Mouse (Mus musculus) liver, embryonic 13.5 days (tissue): ENCODE data around the gene Zfyve21. TPM values are rescaled to one million over a fixed set of nuclear protein-coding genes. Genes with fewer than 3 reads are reported as not detected.

ENCODE experiments used
- ATAC-seq: fragments of 200-750 bp; cut with Nextera tagmentation; 2 replicates; pipeline ENCODE4 v1.8.0; 2017; ENCODE audit warnings: low read depth, mild to moderate bottlenecking, moderate number of reproducible peaks, moderate library complexity
- DNase-seq: peaks from one replicate; pipeline ENCODE4 v3.0.0; 2022
- H3K27ac ChIP-seq: fragments of 300-500 bp; sonication (generic); 2 replicates; pipeline ENCODE4 v1.5.1; 2015; ENCODE audit warnings: moderate library complexity, mild to moderate bottlenecking, inconsistent platforms
- H3K27me3 ChIP-seq: fragments of 300-500 bp; sonication (generic); 2 replicates; pipeline ENCODE4 v1.6.1; 2015; ENCODE audit warnings: mild to moderate bottlenecking, inconsistent platforms
- H3K36me3 ChIP-seq: fragments of 300-500 bp; sonication (generic); 2 replicates; pipeline ENCODE4 v1.6.1; 2015; ENCODE audit warnings: mild to moderate bottlenecking, inconsistent platforms
- H3K4me1 ChIP-seq: fragments of 300-500 bp; sonication (generic); replicated peaks from 2 replicates; pipeline ENCODE4 v1.6.1; 2015; ENCODE audit warnings: inconsistent platforms
- H3K4me2 ChIP-seq: fragments of 300-500 bp; sonication (generic); 2 replicates; pipeline ENCODE4 v1.6.1; 2015; ENCODE audit warnings: inconsistent platforms, mild to moderate bottlenecking, moderate library complexity
- H3K4me3 ChIP-seq: fragments of 300-500 bp; sonication (generic); replicated peaks from 2 replicates; pipeline ENCODE4 v1.5.1; 2015; ENCODE audit warnings: mild to moderate bottlenecking, inconsistent platforms
- H3K9ac ChIP-seq: fragments of 300-500 bp; sonication (generic); 2 replicates; pipeline ENCODE4 v1.6.1; 2015; ENCODE audit warnings: mild to moderate bottlenecking, inconsistent platforms
- H3K9me3 ChIP-seq: fragments of 300-500 bp; sonication (generic); replicated peaks from 2 replicates; pipeline ENCODE4 v1.6.1; 2016; ENCODE audit warnings: inconsistent platforms
- whole genome bisulfite sequencing: fragments of 180-500 bp; shearing (Covaris S2); methylation state at CpG from one replicate; pipeline ENCODE4 v1.1.7; 2015; ENCODE audit not compliant: insufficient replicate concordance; 5-methylcytosine and 5-hydroxymethylcytosine counted together
- polyA plus RNA-seq: library from polyadenylated mRNA; unstranded; fragments of >200 nt; fragmentation: Nextera tagmentation; extraction: Ambion mirVana; gene quantifications from 2 replicates; pipeline ENCODE4 v1.2.1, GENCODE M21; 2015

Zfyve21 gene
- polyA plus RNA-seq, 1 experiment from 2014 or later, result 54.7 TPM

DNA sequence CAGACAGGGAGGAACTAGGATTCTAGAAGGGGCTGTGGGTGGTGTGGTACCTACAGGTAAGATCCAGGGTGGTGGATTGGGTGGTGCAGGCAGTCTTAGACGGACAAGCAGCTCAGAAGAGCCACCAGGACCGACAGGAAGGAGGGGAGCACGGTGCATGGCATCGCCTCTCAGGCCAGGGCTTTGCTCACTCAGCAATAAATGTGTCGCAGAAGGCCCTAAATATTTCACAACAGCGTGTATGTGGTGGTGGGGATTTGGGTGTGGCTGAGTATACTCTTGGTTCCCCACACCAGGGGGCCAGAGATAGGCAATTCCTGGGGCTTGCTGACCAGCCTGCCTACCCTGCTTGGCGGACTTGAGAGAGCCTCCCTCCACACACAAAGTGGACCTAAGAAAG, 6.7 kb downstream of the Zfyve21 start:
- 58% methylated on average over 7 of the region's 7 CpGs for WGBS

DNA sequence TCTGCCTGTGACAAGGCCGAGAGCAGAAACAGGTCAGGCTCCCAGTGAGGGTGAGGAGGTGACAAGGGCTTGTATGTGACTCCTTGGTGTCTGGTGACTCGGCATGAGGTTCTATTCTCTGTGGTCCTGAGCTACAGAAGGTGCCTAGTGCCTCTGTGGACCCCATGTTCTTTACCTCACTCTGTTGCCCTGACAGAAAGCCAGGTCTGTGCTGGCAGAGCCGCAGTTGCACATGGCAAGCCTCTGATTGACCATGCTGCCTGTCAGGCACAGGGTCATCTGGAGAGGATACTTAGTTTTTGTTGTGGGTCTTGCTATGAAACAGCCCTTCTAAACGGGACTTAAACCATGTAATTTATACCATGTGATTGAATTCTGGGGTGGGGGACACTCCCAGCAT, 8.0 kb downstream of the Zfyve21 start:
- H3K4me1 ChIP-seq, result peaks cover 53% of the 10 kb centered on the region
- peaks cover 77% of the 10 kb centered on the region for H3K36me3 ChIP-seq
- 75% methylated on average over 4 of the region's 4 CpGs for WGBS
- no peak for ATAC-seq
- no peak overlapping the region for H3K4me2 ChIP-seq
- H3K27me3 ChIP-seq, result no peaks in the 10 kb centered on the region
- no peak for DNase-seq
- no peak overlapping the region for H3K9ac ChIP-seq
- no peak overlapping the region for H3K27ac ChIP-seq
- H3K9me3 ChIP-seq, result no peaks in the 10 kb centered on the region
- H3K4me3 ChIP-seq, result no peak overlapping the region

More for the DNA sequence above, 6.7 kb downstream of the Zfyve21 start:
- Histone ChIP-seq H3K36me3 (peaks cover 65% of the 10 kb centered on the region), H3K27ac (no peak overlapping the region), H3K4me2 (no peak overlapping the region), H3K9ac (no peak overlapping the region), H3K9me3 (no peaks in the 10 kb centered on the region), H3K4me1 (peaks cover 65% of the 10 kb centered on the region), H3K4me3 (no peak overlapping the region), H3K27me3 (no peaks in the 10 kb centered on the region)
- ATAC-seq, result no peak
- no peak for DNase-seq

GRCm38 (mm10) chr12:111827556-111827955, 13.6 kb downstream of the Zfyve21 start:
- Histone ChIP-seq H3K4me1 (peaks cover 28% of the 10 kb centered on the region), H3K27me3 (no peaks in the 10 kb centered on the region), H3K9ac (no peak overlapping the region), H3K9me3 (no peaks in the 10 kb centered on the region), H3K27ac (no peak overlapping the region), H3K4me3 (no peak overlapping the region), H3K36me3 (peaks cover 96% of the 10 kb centered on the region), H3K4me2 (no peak overlapping the region)
- WGBS, result 91% methylated on average over 12 of the region's 12 CpGs
- ATAC-seq, result no peak
- DNase-seq, result no peak

DNA sequence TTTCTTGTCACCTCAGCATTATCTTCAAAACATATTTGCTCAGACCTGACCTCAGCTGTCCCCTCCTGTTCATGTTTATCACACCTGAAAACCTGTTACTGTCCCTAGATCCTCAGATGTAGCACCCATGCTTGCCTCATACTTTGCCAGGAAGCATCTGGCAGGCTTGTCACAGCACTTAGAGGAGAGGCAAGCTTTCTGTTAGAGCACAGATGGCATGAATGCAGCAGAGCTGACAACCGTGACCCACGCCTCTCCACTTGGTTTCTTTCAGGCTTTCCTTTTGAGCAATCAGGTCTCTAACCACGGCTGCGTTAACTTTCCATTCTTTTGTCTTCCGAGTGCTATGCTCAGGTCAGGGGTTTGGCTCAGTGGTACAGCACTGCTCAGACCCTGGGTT, 15.5 kb downstream of the Zfyve21 start:
- peaks cover 96% of the 10 kb centered on the region for H3K36me3 ChIP-seq
- no peak overlapping the region for H3K9ac ChIP-seq
- no peaks in the 10 kb centered on the region for H3K9me3 ChIP-seq
- DNase-seq, result no peak
- peak overlapping the region; percentile 18; the same call in 1 of the 2 replicates for H3K27ac ChIP-seq
- H3K4me3 ChIP-seq, result no peak overlapping the region
- no peak overlapping the region for H3K4me2 ChIP-seq
- peaks cover 45% of the 10 kb centered on the region for H3K4me1 ChIP-seq
- ATAC-seq, result no peak
- no peaks in the 10 kb centered on the region for H3K27me3 ChIP-seq
- WGBS, result 70% methylated on average over 5 of the region's 5 CpGs

- Histone ChIP-seq H3K4me1 (peaks cover 49% of the 10 kb centered on the region), H3K4me2 (no peak overlapping the region), H3K27me3 (no peaks in the 10 kb centered on the region), H3K4me3 (no peak overlapping the region), H3K36me3 (peaks cover 96% of the 10 kb centered on the region), H3K27ac (peak overlapping the region; percentile 18; the same call in 1 of the 2 replicates), H3K9ac (no peak overlapping the region), H3K9me3 (no peaks in the 10 kb centered on the region)
- ATAC-seq, result no peak
- 87% methylated on average over 9 of the region's 9 CpGs for WGBS
- DNase-seq, result no peak
Measured at GRCm38 (mm10) chr12:111829954-111830353, 16.0 kb downstream of the Zfyve21 start.

- no peaks in the 10 kb centered on the region for H3K27me3 ChIP-seq
- WGBS, result 40% methylated on average over 10 of the region's 10 CpGs
- H3K9ac ChIP-seq, result no peak overlapping the region
- ATAC-seq, result peak; percentile 35; the same call in 1 of the 2 replicates
- H3K4me1 ChIP-seq, result peaks cover 49% of the 10 kb centered on the region
- peak; percentile 40 for DNase-seq
- peaks cover 96% of the 10 kb centered on the region for H3K36me3 ChIP-seq
- no peak overlapping the region for H3K4me2 ChIP-seq
- no peak overlapping the region for H3K4me3 ChIP-seq
- H3K9me3 ChIP-seq, result no peaks in the 10 kb centered on the region
- peak overlapping the region; percentile 18; the same call in 1 of the 2 replicates for H3K27ac ChIP-seq
Measured at GRCm38 (mm10) chr12:111830375-111830774, 16.4 kb downstream of the Zfyve21 start.

- Histone ChIP-seq H3K9me3 (no peaks in the 10 kb centered on the region), H3K27ac (peak overlapping the region; percentile 89), H3K36me3 (peaks cover 94% of the 10 kb centered on the region), H3K27me3 (no peaks in the 10 kb centered on the region), H3K9ac (peak overlapping the region; percentile 58), H3K4me1 (peaks cover 49% of the 10 kb centered on the region), H3K4me3 (no peak overlapping the region), H3K4me2 (peak overlapping the region; percentile 52; the same call in 1 of the 2 replicates)
- DNase-seq (no peak), ATAC-seq (peak; percentile 33)
- WGBS, result 56% methylated on average over 5 of the region's 5 CpGs
Measured at GRCm38 (mm10) chr12:111832643-111833042, 18.7 kb downstream of the Zfyve21 start.

DNA sequence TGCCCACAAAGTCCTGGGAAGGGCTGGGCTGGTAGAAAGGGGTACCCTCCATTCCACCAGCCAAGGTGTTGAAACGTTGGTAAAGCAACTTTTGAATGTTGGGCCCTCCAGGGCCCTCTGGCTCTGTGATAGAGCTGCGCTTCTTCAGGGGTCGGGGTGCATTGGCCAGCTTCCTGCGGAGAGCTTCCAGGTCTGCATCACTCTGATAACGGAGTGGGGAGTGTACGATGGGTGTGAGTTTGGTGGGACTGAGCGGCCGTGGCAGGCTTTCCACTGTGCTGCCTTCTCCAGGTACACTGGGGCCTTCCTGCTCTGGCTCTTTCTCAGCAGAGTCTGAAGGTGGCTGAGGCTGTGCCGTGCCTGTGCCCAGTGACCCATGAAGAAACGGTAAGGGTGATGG, 19.5 kb downstream of the Zfyve21 start:
- H3K4me3 ChIP-seq, result peak overlapping the region; percentile 24
- DNase-seq, result peak; percentile 65
- H3K27ac ChIP-seq, result peak overlapping the region; percentile 89
- H3K9me3 ChIP-seq, result no peaks in the 10 kb centered on the region
- 36% methylated on average over 10 of the region's 10 CpGs for WGBS
- H3K9ac ChIP-seq, result peak overlapping the region; percentile 58
- H3K36me3 ChIP-seq, result peaks cover 91% of the 10 kb centered on the region
- peak overlapping the region; percentile 52 for H3K4me2 ChIP-seq
- peak; percentile 95 for ATAC-seq
- H3K27me3 ChIP-seq, result no peaks in the 10 kb centered on the region
- H3K4me1 ChIP-seq, result peaks cover 49% of the 10 kb centered on the region

GRCm38 (mm10) chr12:111842565-111843433, 28.8 kb downstream of the Zfyve21 start:
- WGBS, result 71% methylated on average over 15 of the region's 15 CpGs
- no peak overlapping the region; the same call in none of the 2 replicates for H3K27ac ChIP-seq
- ATAC-seq, result peak; percentile 33; the same call in 1 of the 2 replicates

DNA sequence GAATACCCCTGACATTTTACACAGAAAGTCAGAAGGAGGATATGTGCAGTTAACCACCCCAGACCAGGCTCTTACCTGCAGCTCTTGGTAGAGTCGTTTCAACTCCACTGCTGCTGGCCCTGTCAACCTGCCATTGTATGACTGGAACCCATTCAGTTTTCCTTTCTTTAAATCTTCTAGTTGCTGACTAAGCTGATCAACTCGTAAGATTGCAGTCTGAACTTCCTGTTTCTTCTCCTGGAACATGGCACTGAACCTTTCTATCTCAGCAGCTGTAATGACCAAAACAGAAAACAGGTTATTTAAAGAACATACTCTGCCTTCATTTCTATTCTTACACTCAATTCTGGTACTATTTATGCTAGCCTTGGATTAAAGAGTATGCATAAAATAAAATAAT, 29.5 kb downstream of the Zfyve21 start:
- ATAC-seq (no peak), DNase-seq (no peak)
- no peak overlapping the region for H3K4me2 ChIP-seq
- H3K27me3 ChIP-seq, result no peaks in the 10 kb centered on the region
- H3K4me1 ChIP-seq, result peaks cover 15% of the 10 kb centered on the region
- H3K36me3 ChIP-seq, result peaks cover 17% of the 10 kb centered on the region
- no peak overlapping the region; the same call in 1 of the 2 replicates for H3K27ac ChIP-seq
- 16% methylated on average over 2 of the region's 2 CpGs for WGBS
- H3K9me3 ChIP-seq, result no peaks in the 10 kb centered on the region
- no peak overlapping the region for H3K9ac ChIP-seq
- no peak overlapping the region for H3K4me3 ChIP-seq

More at GRCm38 (mm10) chr12:111842565-111843433, 28.8 kb downstream of the Zfyve21 start:
- no peak for DNase-seq
- Histone ChIP-seq H3K9me3 (no peaks in the 10 kb centered on the region), H3K4me3 (no peak overlapping the region), H3K4me1 (peaks cover 13% of the 10 kb centered on the region), H3K36me3 (peaks cover 21% of the 10 kb centered on the region), H3K27me3 (no peaks in the 10 kb centered on the region), H3K4me2 (no peak overlapping the region), H3K9ac (no peak overlapping the region)

GRCm38 (mm10) chr12:111845953-111846352, 32.0 kb downstream of the Zfyve21 start:
- no peaks in the 10 kb centered on the region for H3K27me3 ChIP-seq
- H3K9ac ChIP-seq, result no peak overlapping the region
- ATAC-seq, result no peak
- no peaks in the 10 kb centered on the region for H3K9me3 ChIP-seq
- H3K36me3 ChIP-seq, result peaks cover 12% of the 10 kb centered on the region; the same call in 1 of the 2 replicates
- WGBS, result 81% methylated on average over 4 of the region's 4 CpGs
- H3K4me1 ChIP-seq, result peaks cover 16% of the 10 kb centered on the region
- DNase-seq, result no peak
- no peak overlapping the region for H3K27ac ChIP-seq
- no peak overlapping the region for H3K4me2 ChIP-seq
- no peak overlapping the region for H3K4me3 ChIP-seq
